Mouse (Mus musculus): ENCODE data around the gene Kcnmb1.

Kcnmb1 gene

DNA sequence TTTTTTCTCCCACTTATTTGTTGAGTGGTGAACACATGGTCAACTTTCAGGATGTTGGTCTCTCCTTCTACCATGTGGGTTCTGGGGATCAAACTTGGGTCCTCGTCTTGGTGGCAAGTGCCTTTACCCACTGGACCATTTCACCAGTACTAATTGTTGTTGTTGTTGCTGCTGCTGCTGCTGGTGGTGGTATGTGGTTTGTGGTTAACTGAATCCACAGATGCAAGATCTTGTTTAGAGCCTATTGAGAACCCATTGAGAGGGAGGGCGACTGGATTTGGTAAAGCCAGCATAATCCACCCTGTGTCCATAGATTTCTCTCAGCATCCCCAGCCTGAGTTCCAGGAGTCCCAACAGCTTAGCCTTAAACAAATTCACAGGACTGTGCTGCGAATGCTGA, 37.6 kb downstream of the Kcnmb1 start:
- DNase-seq (ENCODE audit: low read depth, low spot score) = no peak

GRCm38 (mm10) chr11:34001938-34002592, 39.3 kb downstream of the Kcnmb1 start:
- peak; percentile 34 for DNase-seq (ENCODE audit: low read depth, low spot score)

GRCm38 (mm10) chr11:34002593-34002965, 39.8 kb downstream of the Kcnmb1 start:
- DNase-seq (ENCODE audit: low read depth, low spot score) = no peak

DNA sequence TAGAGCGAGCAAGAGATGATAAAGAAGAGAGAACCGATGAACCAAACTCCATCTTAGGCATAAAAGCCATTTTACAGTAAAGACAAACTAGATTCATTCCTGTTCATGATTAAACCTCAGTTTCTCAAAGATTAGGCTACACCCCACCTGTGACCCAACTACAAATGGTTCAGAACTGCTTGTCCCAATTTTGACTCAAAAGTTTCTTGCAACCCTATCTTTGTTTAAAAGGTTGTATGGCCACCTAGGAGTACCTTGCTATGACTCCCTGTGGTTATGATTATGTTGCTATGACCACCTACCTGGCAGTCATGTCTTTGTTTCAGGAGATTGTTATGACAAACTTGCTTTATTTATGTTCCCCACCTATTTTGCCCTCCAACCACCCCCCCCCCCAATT, 44.8 kb downstream of the Kcnmb1 start:
- DNase-seq (ENCODE audit: low read depth, low spot score) = no peak

DNA sequence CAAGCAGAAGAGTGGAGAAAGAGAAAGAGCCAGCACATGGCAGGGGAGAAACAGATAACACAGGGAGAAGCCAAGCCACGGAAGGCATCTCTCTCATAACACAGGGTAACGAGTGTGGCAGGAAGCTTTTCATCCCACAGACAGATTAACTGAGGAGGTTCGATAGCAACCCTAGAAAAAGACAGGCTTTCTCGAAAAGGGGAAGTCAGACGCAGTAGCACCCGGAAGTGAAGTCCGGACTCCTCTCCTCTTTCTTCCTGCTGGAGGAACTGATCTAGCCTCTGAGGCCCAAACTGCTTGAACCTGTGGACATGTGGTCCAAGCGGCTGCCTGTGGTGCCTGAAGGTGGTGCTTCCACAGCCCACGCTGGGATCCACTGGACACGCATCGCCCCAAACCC, 45.4 kb downstream of the Kcnmb1 start:
- DNase-seq (ENCODE audit: low read depth, low spot score) = no peak

DNA sequence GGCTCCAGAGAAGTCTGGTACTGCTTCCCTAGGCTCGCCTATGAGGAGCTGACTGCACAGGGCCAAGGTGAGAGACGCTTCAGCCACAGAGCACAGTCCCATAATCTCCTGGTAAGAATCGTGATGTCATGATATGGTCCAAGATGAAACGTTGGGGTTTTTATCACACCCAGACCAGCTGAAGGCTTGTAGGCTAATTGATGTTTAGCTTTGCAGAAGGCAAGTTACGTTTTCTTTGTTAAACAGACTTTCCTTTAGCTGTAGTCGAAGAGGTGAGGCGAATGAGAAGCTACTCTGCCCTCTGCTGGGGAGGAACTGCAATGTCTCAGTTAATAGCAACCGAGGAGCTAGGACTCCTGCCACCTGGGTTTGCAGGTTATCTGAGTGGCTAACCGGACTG, 45.9 kb downstream of the Kcnmb1 start:
- DNase-seq (ENCODE audit: low read depth, low spot score) = peak; percentile 34

- DNase-seq (ENCODE audit: low read depth, low spot score) = no peak
These were observed 46.7 kb downstream of the Kcnmb1 start for GRCm38 (mm10) chr11:34009316-34010087.

- DNase-seq (ENCODE audit: low read depth, low spot score) = no peak
These were observed 47.5 kb downstream of the Kcnmb1 start for GRCm38 (mm10) chr11:34010133-34010858.

GRCm38 (mm10) chr11:34010859-34011172, 48.0 kb downstream of the Kcnmb1 start:
- DNase-seq (ENCODE audit: low read depth, low spot score) = no peak

- no peak for DNase-seq (ENCODE audit: low read depth, low spot score)
These were observed 49.3 kb downstream of the Kcnmb1 start for GRCm38 (mm10) chr11:34012007-34012652.
